Mouse (Mus musculus) stomach, postnatal 0 days (tissue): ENCODE measurements around the gene Creld2. TPM values are rescaled to one million over a fixed set of nuclear protein-coding genes. Genes with fewer than 3 reads are reported as not detected.

Source experiments
- ATAC-seq: fragments of 200-750 bp; cut with Nextera tagmentation; 2 replicates; pipeline ENCODE4 v1.8.0; 2017; ENCODE audit not compliant: low FRiP score, low TSS enrichment
- DNase-seq: peaks from one replicate; pipeline ENCODE4 v3.0.0-alpha.2; 2016; ENCODE audit warnings: low spot score
- H3K27ac ChIP-seq: fragments of 300-500 bp; sonication (generic); replicated peaks from 2 replicates; pipeline ENCODE4 v1.5.1; 2014; ENCODE audit warnings: mild to moderate bottlenecking, control low read depth
- H3K27me3 ChIP-seq: fragments of 300-500 bp; sonication (generic); 2 replicates; pipeline ENCODE4 v1.6.1; 2014; ENCODE audit warnings: low read length; ENCODE audit not compliant: control insufficient read depth, insufficient read depth
- H3K36me3 ChIP-seq: fragments of 300-500 bp; sonication (generic); 2 replicates; pipeline ENCODE4 v1.6.1; 2014; ENCODE audit warnings: low read length, mixed read lengths; ENCODE audit not compliant: control insufficient read depth, insufficient read depth
- H3K4me1 ChIP-seq: fragments of 300-500 bp; sonication (generic); replicated peaks from 2 replicates; pipeline ENCODE4 v1.6.1; 2014; ENCODE audit warnings: antibody characterized with exemption; ENCODE audit not compliant: control insufficient read depth, insufficient read depth
- H3K4me2 ChIP-seq: fragments of 300-500 bp; sonication (generic); replicated peaks from 2 replicates; pipeline ENCODE4 v1.6.1; 2014; ENCODE audit warnings: low read depth, mild to moderate bottlenecking, control low read depth, moderate library complexity
- H3K4me3 ChIP-seq: fragments of 300-500 bp; sonication (generic); 2 replicates; pipeline ENCODE4 v1.5.1; 2014; ENCODE audit warnings: low read depth, low read length, control low read depth
- H3K9ac ChIP-seq: fragments of 300-500 bp; sonication (generic); 2 replicates; pipeline ENCODE4 v1.6.1; 2014; ENCODE audit warnings: mild to moderate bottlenecking, low read length, control low read depth, mixed read lengths
- H3K9me3 ChIP-seq: fragments of 300-500 bp; sonication (generic); 2 replicates; pipeline ENCODE4 v1.6.1; 2016; ENCODE audit warnings: low read length; ENCODE audit not compliant: control insufficient read depth
- CTCF ChIP-seq: IDR thresholded peaks from 2 replicates; pipeline ENCODE4 v1.5.1; 2016; ENCODE audit warnings: antibody characterized with exemption, low read depth, mild to moderate bottlenecking, moderate library complexity
- EP300 ChIP-seq: optimal IDR thresholded peaks from 2 replicates; pipeline ENCODE3; 2016; ENCODE audit warnings: antibody characterized with exemption
- WGBS: fragments of 180-500 bp; shearing (Covaris S2); extraction: QIAGEN DNeasy Blood & Tissue Kit; methylation state at CpG from one replicate; pipeline ENCODE4 v1.1.7; 2014; 5-methylcytosine and 5-hydroxymethylcytosine counted together
- polyA plus RNA-seq: library from polyadenylated mRNA; unstranded; fragments of >200 nt; fragmentation: Nextera tagmentation; extraction: Ambion mirVana; gene quantifications from 2 replicates; pipeline ENCODE4 v1.2.1, GENCODE M21; 2015

The Creld2 gene
- polyA plus RNA-seq, 1 experiment from 2014 or later: 93.2 TPM

DNA sequence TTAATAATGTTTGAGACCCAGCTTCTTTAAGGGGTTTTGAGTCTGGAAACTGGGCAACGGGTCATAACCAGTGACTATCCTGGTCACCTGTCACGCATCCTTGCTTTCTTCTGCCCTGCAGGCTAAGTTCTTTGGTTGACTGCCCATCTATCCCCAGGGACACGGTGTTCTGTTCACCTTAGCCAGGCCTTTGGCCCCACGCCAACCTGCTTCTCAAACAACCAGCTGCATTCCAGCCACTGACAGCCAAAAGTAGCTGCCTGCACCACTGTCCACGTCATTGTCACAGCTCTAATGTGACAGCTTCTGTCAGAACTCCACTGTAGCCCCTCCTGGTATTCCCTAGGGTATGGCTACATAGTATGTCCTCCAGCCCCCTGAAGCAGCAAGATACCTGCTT, 12.0 kb downstream of the Creld2 start:
- Histone ChIP-seq H3K4me2 (no peak overlapping the region), H3K27me3 (no peaks in the 10 kb centered on the region), H3K4me1 (no peaks in the 10 kb centered on the region), H3K9ac (no peak overlapping the region), H3K4me3 (no peak overlapping the region), H3K9me3 (no peaks in the 10 kb centered on the region), H3K36me3 (no peaks in the 10 kb centered on the region), H3K27ac (no peak overlapping the region)
- DNase-seq: peak; percentile 68
- no peak for ATAC-seq
- 42% methylated on average over 5 of the region's 5 CpGs for WGBS
- TF ChIP-seq EP300: no peak
- TF ChIP-seq CTCF: no peak

DNA sequence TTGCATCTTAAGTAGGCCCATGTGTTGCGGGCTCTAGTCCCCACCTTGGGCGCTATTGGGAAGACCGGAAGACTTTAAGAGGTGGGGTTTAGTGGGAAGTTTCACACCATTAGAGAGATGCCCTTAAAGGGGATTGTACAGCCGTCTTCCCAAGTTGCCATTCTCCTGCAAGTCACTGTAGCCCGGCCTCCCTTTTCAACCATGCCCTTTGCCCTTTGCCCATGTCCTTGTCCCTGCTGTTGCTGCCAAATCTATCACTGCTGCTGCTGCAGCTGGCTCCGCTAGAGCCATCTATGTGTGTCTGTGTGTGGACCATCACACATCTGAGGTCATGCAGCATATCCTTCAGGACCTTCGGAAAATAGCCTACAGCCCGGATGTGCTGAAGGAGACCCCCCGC, 13.1 kb downstream of the Creld2 start:
- ATAC-seq: no peak
- WGBS: 63% methylated on average over 9 of the region's 9 CpGs

DNA sequence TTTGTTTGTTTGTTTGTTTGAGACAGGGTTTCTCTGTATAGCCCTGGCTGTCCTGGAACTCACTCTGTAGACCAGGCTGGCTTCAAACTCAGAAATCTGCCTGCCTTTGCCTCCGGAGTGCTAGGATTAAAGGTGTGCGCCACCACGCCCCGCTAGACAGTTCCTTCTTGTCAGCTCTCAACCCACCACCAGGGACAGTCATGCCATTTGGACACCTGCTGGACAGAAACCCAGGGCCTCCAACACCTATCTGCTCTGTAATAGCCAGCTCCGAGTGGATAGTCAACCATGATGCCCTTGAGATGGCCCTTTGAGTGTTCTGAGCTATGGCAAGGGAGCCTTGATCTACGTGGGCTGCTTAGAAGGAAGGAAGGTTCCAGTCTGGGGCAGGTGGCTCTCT, 16.6 kb downstream of the Creld2 start:
- H3K4me3 ChIP-seq: no peak overlapping the region
- TF ChIP-seq CTCF (peak; percentile 67), EP300 (no peak)
- ATAC-seq: peak; percentile 42

More for the DNA sequence above, 13.1 kb downstream of the Creld2 start:
- no peak for DNase-seq
- H3K27me3 ChIP-seq: no peaks in the 10 kb centered on the region
- no peak overlapping the region for H3K27ac ChIP-seq
- no peaks in the 10 kb centered on the region for H3K36me3 ChIP-seq
- H3K4me3 ChIP-seq: no peak overlapping the region
- no peak overlapping the region for H3K9ac ChIP-seq
- TF ChIP-seq EP300: no peak
- no peak for TF ChIP-seq CTCF
- no peaks in the 10 kb centered on the region for H3K4me1 ChIP-seq
- no peaks in the 10 kb centered on the region for H3K9me3 ChIP-seq
- H3K4me2 ChIP-seq: no peak overlapping the region

DNA sequence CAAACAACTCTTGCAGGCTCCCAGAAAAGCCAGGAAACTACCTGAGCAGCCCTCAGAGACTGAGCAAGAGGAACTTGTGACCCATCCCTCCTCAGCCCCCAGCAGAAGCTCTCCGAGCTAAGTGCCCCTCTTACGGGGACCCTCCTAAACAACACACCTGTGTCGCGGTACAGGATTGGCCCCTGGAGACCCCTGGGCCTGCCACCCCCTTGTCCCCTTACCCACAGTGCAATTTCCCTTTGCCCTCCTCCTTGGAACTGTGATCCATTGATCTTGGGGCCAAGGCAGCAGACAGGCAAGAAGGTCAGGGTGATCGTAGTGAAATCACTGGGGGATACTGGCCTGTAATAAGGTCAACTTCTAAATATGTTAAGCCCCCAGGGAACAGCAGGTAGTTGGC, 17.1 kb downstream of the Creld2 start:
- TF ChIP-seq CTCF: no peak
- TF ChIP-seq EP300: no peak
- Histone ChIP-seq H3K4me2 (peak overlapping the region; percentile 74), H3K27ac (peak overlapping the region; percentile 84), H3K27me3 (no peaks in the 10 kb centered on the region), H3K4me1 (0 out of 2 replicates have a peak, but pooled peaks cover 3% of the 10 kb centered on the region), H3K9ac (peak overlapping the region; percentile 23; the same call in 1 of the 2 replicates), H3K4me3 (0 out of 2 replicates have a peak overlapping the region, but pooled peaks have one; percentile 40), H3K9me3 (no peaks in the 10 kb centered on the region), H3K36me3 (no peaks in the 10 kb centered on the region)
- ATAC-seq: no peak; the same call in 1 of the 2 replicates
- no peak for DNase-seq
- 47% methylated on average over 5 of the region's 5 CpGs for WGBS

More for the DNA sequence above, 16.6 kb downstream of the Creld2 start:
- 64% methylated on average over 6 of the region's 6 CpGs for WGBS
- Histone ChIP-seq H3K27ac (peak overlapping the region; percentile 84), H3K36me3 (no peaks in the 10 kb centered on the region), H3K4me2 (peak overlapping the region; percentile 74; the same call in 1 of the 2 replicates), H3K9ac (no peak overlapping the region; the same call in 1 of the 2 replicates), H3K9me3 (no peaks in the 10 kb centered on the region), H3K4me1 (0 out of 2 replicates have a peak, but pooled peaks cover 3% of the 10 kb centered on the region), H3K27me3 (no peaks in the 10 kb centered on the region)
- DNase-seq: peak; percentile 74

DNA sequence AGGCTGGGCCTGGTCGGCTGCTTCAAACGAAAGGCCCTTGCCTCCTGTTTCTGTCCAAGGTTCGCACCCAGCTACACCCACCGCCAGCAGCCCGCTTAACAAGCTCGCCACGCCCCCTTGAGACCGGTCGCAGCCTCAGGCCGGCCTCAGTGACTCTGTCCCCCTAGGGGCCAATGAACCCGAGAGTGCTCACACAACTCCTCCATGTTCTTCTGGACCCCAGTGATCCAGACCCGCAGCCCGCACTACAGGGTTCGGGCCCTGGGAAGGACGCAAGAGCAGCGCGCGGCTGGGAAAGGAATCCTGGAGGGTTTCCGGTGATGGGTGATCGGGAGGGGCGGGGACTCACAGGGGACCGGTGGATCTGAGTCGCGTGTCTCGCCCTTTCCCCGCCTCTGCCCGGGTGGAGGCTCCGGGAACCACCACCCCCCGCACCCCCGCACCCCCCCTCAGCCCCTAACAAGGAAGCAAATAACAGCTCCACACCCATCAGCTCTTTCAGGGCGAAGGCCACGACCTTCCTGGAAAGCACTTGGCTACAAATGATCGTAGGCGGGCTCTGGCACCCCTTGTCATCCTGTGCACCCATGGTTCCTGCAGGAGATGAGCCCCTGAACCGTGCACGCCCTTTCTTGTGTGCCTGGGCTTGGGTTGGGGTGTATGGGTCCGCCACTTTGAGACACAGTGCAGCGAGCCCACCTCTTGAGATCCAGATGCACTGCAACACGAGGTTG, 17.9 kb downstream of the Creld2 start:
- Histone ChIP-seq H3K36me3 (no peaks in the 10 kb centered on the region), H3K4me2 (peak overlapping the region; percentile 74), H3K9ac (peak overlapping the region; percentile 51), H3K4me3 (peak overlapping the region; percentile 40), H3K9me3 (no peaks in the 10 kb centered on the region), H3K4me1 (0 out of 2 replicates have a peak, but pooled peaks cover 3% of the 10 kb centered on the region), H3K27me3 (no peaks in the 10 kb centered on the region), H3K27ac (peak overlapping the region; percentile 84)
- TF ChIP-seq EP300 (no peak), CTCF (peak; percentile 50)
- DNase-seq (peak; percentile 94), ATAC-seq (peak; percentile 81)
- WGBS: under 1% methylated on average over 39 of the region's 39 CpGs

DNA sequence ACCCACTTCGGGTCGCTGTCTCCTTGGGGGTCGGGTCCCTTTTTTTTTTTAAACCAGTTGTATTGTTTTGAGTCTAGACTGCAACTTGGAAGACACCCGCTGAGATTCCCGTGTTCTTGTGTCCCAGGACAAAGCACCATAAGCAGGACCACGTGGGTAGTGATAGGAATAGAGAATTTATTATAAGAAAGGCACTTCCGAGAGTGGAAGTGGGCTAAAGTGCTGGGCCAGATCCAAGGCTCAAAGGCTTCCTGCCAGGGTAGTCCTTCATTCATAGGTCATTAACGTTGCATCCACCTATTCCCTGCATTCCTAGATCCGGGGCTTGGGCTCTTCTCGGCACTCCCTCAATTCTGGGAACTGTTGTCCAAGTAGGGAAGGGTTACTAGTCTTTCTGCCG, 18.5 kb downstream of the Creld2 start:
- H3K9ac ChIP-seq: peak overlapping the region; percentile 51; the same call in 1 of the 2 replicates
- peak overlapping the region; percentile 40 for H3K4me3 ChIP-seq
- DNase-seq: peak; percentile 79
- no peaks in the 10 kb centered on the region for H3K9me3 ChIP-seq
- under 1% methylated on average over 11 of the region's 11 CpGs for WGBS
- ATAC-seq: peak; percentile 25; the same call in 1 of the 2 replicates
- 0 out of 2 replicates have a peak, but pooled peaks cover 3% of the 10 kb centered on the region for H3K4me1 ChIP-seq
- no peaks in the 10 kb centered on the region for H3K27me3 ChIP-seq
- no peak for TF ChIP-seq EP300
- no peak for TF ChIP-seq CTCF
- H3K36me3 ChIP-seq: no peaks in the 10 kb centered on the region
- H3K27ac ChIP-seq: peak overlapping the region; percentile 84
- H3K4me2 ChIP-seq: peak overlapping the region; percentile 74
